Mouse (Mus musculus): ENCODE measurements at regions not wholly inside any gene's neighbourhood (a gene's known extent, or its start where the extent isn't known, plus 50 kb on each side); places are given as distances from the start of the nearest gene placed in this dataset.

DNA sequence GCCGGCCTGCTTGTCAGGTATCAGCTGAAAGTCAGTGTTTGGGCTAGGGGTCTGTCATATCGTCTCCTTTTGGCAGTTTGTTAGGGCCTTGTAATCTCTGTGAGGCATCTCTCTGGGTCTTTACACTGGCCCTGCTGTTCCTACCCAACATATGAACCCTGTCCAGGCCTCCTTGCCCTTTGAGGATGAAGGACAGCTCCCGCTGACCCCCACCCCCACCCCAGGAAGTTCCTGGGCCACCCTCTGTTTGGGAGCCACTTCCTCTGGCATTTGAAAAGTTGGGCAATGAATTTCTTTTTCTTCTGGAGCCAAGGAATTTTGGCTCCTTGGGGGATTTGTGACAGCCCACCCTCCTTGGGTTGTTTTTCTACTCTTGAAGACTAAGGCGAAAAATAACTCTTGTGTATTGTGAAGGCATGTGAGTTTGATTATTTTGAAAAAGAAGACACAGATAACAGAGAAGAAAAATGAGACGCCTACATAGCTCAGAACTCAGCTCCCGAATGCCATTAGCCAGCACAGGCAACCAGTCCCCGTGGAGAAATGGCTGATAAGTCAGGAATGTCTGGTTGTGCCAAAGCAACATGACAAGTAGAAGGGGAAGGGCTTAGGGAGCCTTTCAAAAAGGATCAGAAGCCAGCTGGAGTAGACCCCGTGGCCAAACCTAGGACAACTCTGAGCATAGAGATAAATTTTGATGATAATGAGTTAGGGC, 249.5 kb downstream of the Gm49356 start:
- ATAC-seq (ENCODE audit: insufficient number of reproducible peaks, low FRiP score, low TSS enrichment, low read depth): no peak
- Histone ChIP-seq H3K4me3 (no peak overlapping the region), H3K9ac (no peak overlapping the region), H3K27me3 (no peaks in the 10 kb centered on the region), H3K4me1 (no peaks in the 10 kb centered on the region), H3K9me3 (no peaks in the 10 kb centered on the region), H3K4me2 (no peak overlapping the region), H3K27ac (no peak overlapping the region), H3K36me3 (no peaks in the 10 kb centered on the region)
- WGBS: 60% methylated on average over 8 of the region's 8 CpGs

DNA sequence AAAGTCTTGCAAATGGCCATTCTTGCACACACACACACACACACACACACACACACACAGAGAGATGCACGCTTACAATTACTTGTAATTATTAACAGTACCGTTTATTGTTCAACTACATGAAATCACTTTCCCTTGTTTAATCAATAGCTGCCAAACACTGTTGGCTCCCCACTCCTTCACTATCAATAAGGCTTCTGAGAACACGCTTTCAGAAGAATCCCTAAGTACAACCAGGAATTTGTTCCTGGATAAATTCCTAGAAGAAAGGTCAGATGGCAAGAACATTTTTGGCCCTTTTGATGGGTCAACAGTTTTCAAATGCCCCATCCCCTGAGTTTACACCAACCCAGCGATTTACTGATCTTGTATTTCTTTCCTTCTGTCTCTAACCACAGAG, 252.5 kb downstream of the Gm49356 start:
- 79% methylated on average over 4 of the region's 4 CpGs for WGBS
- Histone ChIP-seq H3K36me3 (no peaks in the 10 kb centered on the region), H3K4me1 (peaks cover 3% of the 10 kb centered on the region), H3K9ac (no peak overlapping the region), H3K4me3 (no peak overlapping the region), H3K9me3 (no peaks in the 10 kb centered on the region), H3K27ac (no peak overlapping the region), H3K27me3 (no peaks in the 10 kb centered on the region), H3K4me2 (no peak overlapping the region)
- ATAC-seq (ENCODE audit: insufficient number of reproducible peaks, low FRiP score, low TSS enrichment, low read depth): no peak

DNA sequence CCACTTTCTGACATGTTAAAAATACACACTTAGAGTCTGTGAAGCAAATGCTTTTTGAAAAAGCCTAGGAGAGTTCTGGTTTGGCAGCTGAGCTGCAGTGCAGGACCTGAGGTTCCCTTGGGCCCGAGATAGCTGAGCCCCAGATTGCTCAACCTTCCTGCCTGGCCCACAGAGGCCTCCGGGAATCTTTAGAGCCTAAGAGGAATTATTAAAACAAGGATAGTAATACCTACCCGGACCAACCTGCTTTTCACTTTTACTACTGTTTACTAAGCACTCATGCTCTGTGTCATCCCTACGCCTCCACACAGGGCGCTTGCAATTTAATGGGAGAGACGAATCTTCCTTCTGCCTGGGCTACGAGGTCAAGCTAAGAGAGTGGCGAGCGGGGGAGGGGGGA, 253.4 kb downstream of the Gm49356 start:
- H3K9ac ChIP-seq: no peak overlapping the region
- H3K4me1 ChIP-seq: peaks cover 5% of the 10 kb centered on the region
- no peak overlapping the region for H3K4me2 ChIP-seq
- no peaks in the 10 kb centered on the region for H3K9me3 ChIP-seq
- H3K4me3 ChIP-seq: no peak overlapping the region
- no peaks in the 10 kb centered on the region for H3K27me3 ChIP-seq
- no peak for ATAC-seq (ENCODE audit: insufficient number of reproducible peaks, low FRiP score, low TSS enrichment, low read depth)
- H3K36me3 ChIP-seq: no peaks in the 10 kb centered on the region
- WGBS: 64% methylated on average over 9 of the region's 9 CpGs
- H3K27ac ChIP-seq: no peak overlapping the region

DNA sequence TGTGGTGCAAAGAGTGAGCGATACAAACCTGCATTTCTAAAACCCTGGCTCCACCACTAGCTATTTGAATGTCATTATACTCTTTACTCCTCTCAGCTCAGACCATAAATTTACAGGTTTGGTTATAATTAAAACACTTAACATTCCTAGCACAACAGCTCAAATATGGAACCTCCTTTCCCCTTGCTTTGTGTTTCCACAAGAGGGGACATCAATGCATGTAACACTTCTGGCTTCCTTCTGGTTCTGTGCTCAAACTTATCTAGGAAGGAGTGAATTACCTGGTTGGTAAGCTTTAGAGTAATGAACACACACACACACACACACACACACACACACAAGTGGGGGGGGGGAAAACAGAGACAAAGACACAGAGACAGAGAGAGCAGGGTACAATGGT, 254.8 kb downstream of the Gm49356 start:
- Histone ChIP-seq H3K4me3 (no peak overlapping the region), H3K4me1 (peaks cover 5% of the 10 kb centered on the region), H3K27ac (no peak overlapping the region), H3K36me3 (no peaks in the 10 kb centered on the region), H3K9ac (no peak overlapping the region), H3K9me3 (no peaks in the 10 kb centered on the region), H3K4me2 (no peak overlapping the region), H3K27me3 (no peaks in the 10 kb centered on the region)
- ATAC-seq (ENCODE audit: insufficient number of reproducible peaks, low FRiP score, low TSS enrichment, low read depth): no peak
- 90% methylated on average over 1 of the region's 1 CpGs for WGBS

DNA sequence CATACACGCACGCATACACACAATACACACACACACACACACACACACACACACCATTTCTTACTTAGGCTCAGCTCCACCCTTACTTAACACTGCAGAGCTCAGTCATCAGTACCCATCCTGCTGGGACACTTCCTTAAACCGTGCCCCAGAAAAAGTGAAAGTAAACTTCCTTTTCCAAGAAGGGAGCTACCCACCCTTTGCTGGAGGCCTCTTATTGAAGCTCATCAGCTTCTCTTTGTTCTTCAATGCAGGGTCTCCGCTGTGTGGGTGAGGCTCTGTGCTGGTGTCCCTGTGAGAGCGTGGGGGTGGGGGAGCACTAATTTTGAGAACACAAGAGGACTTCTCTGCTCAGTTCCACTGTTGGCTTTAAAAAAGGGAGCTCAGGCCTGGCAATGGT, 256.6 kb downstream of the Gm49356 start:
- Histone ChIP-seq H3K4me2 (no peak overlapping the region), H3K9ac (no peak overlapping the region), H3K4me3 (no peak overlapping the region), H3K9me3 (no peaks in the 10 kb centered on the region), H3K27ac (no peak overlapping the region), H3K36me3 (no peaks in the 10 kb centered on the region), H3K4me1 (peaks cover 5% of the 10 kb centered on the region), H3K27me3 (no peaks in the 10 kb centered on the region)
- ATAC-seq (ENCODE audit: insufficient number of reproducible peaks, low FRiP score, low TSS enrichment, low read depth): no peak
- 70% methylated on average over 5 of the region's 5 CpGs for WGBS

DNA sequence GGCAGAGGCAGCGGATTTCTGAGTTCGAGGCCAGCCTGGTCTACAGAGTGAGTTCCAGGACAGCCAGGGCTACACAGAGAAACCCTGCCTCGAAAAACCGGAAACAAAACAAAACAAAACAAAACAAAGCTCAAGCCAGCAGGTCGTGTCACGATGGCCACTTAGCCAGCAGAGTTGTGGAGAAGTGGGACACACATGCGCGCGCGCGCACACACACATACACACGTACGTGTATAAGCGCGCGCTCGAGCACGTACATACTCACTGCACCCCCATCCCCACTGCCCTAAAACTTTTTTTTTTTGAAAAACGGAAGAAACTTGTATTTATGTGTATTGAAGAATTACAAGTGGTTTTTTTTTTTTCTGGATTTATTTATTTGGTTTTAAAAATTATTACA, 257.0 kb downstream of the Gm49356 start:
- peaks cover 5% of the 10 kb centered on the region for H3K4me1 ChIP-seq
- H3K4me2 ChIP-seq: no peak overlapping the region
- H3K27ac ChIP-seq: no peak overlapping the region
- no peak for ATAC-seq (ENCODE audit: insufficient number of reproducible peaks, low FRiP score, low TSS enrichment, low read depth)
- H3K9me3 ChIP-seq: no peaks in the 10 kb centered on the region
- H3K9ac ChIP-seq: no peak overlapping the region
- WGBS: 83% methylated on average over 19 of the region's 19 CpGs
- H3K36me3 ChIP-seq: no peaks in the 10 kb centered on the region
- H3K4me3 ChIP-seq: no peak overlapping the region
- H3K27me3 ChIP-seq: no peaks in the 10 kb centered on the region

DNA sequence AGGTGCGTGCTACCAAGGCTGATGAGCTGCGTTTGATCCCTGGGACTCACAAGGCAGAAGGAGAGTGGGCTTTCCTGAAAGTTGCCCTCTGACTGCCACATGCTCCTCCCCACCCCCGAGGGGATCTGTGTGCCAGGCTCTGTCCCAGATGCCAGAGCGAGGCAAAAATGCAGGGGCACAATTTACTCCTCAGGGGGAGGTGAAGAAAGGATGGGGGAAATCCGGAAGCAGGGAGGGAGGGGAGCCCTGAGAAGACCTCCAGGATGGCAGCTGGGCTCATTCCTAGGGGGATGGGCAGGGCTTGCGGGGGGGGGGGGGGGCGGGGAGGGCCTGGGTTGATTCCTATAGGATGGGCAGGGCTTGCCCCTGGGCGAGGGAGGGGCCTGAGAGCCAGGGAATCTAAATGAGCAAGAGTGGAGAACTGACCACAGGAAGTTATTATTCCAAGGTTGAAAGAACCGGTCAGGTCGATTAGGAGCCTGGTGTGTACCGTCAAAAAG, 257.5 kb downstream of the Gm49356 start:
- Histone ChIP-seq H3K27me3 (no peaks in the 10 kb centered on the region), H3K27ac (no peak overlapping the region), H3K36me3 (no peaks in the 10 kb centered on the region), H3K9ac (no peak overlapping the region), H3K4me1 (peaks cover 5% of the 10 kb centered on the region), H3K4me2 (no peak overlapping the region), H3K4me3 (no peak overlapping the region), H3K9me3 (no peaks in the 10 kb centered on the region)
- 19% methylated on average over 9 of the region's 11 CpGs for WGBS
- no peak for ATAC-seq (ENCODE audit: insufficient number of reproducible peaks, low FRiP score, low TSS enrichment, low read depth)

DNA sequence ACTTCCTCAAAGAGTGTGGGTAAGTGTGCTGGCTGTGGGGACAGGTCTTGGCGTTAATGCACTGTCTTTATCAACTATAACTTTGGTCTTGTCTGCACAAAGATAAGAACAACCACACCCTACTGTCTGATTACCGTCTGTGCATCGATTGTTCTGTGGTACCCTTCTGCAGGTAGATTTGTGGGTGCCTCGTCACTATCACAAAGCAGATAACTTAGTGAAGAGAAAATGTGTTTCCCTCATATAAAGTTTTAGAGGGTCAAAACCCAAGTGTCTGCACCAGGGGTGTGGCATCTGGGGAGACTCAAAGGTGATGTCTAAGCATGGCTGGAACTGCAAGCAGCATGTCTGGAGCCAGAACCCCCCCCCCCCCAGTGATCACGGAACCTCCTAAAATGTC, 259.4 kb downstream of the Gm49356 start:
- WGBS: 92% methylated on average over 5 of the region's 5 CpGs
- Histone ChIP-seq H3K9me3 (no peaks in the 10 kb centered on the region), H3K27ac (no peak overlapping the region), H3K4me2 (no peak overlapping the region), H3K4me3 (no peak overlapping the region), H3K27me3 (no peaks in the 10 kb centered on the region), H3K36me3 (no peaks in the 10 kb centered on the region), H3K9ac (no peak overlapping the region), H3K4me1 (peaks cover 5% of the 10 kb centered on the region)
- ATAC-seq (ENCODE audit: insufficient number of reproducible peaks, low FRiP score, low TSS enrichment, low read depth): no peak

DNA sequence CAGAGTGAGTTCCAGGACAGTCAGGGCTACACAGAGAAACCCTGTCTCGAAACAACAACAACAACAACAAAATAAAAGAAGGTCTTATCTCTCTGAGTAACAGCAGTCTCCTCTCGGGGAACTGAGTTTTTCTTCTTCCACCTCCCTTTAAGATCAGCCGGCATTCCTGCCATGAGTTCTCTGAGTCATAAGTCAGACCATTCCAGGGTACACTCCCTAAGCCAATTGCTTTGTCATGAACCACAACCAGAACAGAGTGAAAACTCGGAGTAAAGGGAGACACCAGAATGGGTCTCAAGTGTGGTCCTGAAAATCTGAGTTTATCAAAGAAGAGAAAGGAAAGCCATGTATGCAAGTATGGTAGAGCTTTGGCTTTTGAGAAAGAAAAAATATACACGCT, 262.4 kb downstream of the Gm49356 start:
- Histone ChIP-seq H3K4me1 (peaks cover 12% of the 10 kb centered on the region), H3K4me3 (no peak overlapping the region), H3K27ac (no peak overlapping the region), H3K36me3 (no peaks in the 10 kb centered on the region), H3K27me3 (no peaks in the 10 kb centered on the region), H3K9ac (no peak overlapping the region), H3K4me2 (no peak overlapping the region), H3K9me3 (no peaks in the 10 kb centered on the region)
- no peak for ATAC-seq (ENCODE audit: insufficient number of reproducible peaks, low FRiP score, low TSS enrichment, low read depth)
- 88% methylated on average over 5 of the region's 5 CpGs for WGBS

DNA sequence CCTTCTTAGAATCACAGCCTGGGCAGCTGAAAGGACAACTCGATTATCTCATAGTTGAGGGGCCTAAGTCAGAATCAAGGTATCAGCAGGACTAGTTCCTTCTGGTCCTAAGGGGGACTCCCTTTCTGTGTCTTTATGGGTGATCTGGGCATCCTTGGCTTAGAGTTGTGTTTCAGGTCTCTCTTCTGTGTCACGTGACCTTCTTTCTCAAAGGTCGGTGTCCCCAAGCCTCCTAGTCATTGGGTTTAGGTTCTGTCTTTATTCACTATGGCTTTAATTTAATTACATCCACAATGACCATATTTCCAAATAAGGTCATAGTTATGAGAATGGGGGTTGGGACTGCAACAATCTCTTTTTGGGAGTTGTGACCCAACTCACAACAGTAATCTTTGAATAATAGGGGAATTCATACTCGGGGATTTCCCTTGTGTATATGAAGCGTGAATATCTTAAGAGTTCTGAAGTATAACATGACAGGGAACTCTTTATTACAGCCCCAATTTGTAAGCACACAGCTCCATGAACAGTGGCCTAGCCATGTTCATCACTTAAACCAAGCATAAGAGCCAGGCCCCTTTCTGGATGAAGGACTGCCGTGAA, 263.8 kb downstream of the Gm49356 start:
- Histone ChIP-seq H3K9me3 (no peaks in the 10 kb centered on the region), H3K27me3 (no peaks in the 10 kb centered on the region), H3K9ac (no peak overlapping the region), H3K4me1 (peaks cover 8% of the 10 kb centered on the region), H3K27ac (no peak overlapping the region), H3K4me2 (no peak overlapping the region), H3K36me3 (no peaks in the 10 kb centered on the region), H3K4me3 (no peak overlapping the region)
- no peak for ATAC-seq (ENCODE audit: insufficient number of reproducible peaks, low FRiP score, low TSS enrichment, low read depth)
- WGBS: 90% methylated on average over 6 of the region's 6 CpGs

DNA sequence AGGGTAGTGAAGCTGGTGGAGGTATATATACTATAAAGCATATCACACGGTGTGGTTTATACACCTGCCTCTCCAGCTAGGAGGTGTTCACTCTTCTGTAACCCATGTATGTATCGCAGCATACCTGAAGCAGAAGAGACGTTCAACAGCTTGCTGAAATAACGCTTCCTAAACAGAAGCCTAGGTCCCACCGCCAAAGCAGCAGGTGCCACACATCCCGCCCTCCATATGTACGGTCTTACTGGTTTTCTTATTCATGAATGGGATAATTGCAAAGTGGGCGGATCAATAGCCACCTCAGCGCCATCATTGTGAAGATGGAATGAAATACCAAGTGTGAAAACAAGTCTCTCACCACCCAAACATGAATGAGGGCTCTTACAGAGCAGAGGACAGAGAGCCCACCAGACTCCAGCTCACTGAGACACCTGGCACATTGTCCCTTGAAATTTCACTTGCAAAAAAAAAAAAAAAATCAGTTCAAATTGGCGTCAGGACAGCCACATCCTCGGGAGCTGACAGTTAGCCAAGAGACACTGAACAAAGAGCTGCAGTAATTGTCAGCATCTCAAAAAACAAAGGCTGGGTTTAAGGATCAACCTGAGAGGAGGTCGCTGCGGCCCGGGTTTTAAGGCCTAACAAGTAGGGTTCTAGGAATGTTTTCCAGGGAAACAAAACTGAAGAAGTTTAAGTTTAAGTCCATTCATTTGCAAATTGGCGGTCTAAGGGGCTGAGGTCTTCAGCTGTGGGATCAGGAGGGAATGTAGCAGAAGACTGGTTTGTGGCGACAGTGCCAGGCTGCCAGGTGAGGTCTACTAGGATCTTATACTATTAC, 264.5 kb downstream of the Gm49356 start:
- Histone ChIP-seq H3K36me3 (no peaks in the 10 kb centered on the region), H3K4me3 (no peak overlapping the region), H3K4me2 (no peak overlapping the region), H3K27me3 (no peaks in the 10 kb centered on the region), H3K27ac (no peak overlapping the region), H3K4me1 (peaks cover 8% of the 10 kb centered on the region), H3K9me3 (no peaks in the 10 kb centered on the region), H3K9ac (no peak overlapping the region)
- 73% methylated on average over 16 of the region's 16 CpGs for WGBS
- no peak for ATAC-seq (ENCODE audit: insufficient number of reproducible peaks, low FRiP score, low TSS enrichment, low read depth)

Data from limb, embryonic 15.5 days (tissue).